In the genomic region with DNA sequence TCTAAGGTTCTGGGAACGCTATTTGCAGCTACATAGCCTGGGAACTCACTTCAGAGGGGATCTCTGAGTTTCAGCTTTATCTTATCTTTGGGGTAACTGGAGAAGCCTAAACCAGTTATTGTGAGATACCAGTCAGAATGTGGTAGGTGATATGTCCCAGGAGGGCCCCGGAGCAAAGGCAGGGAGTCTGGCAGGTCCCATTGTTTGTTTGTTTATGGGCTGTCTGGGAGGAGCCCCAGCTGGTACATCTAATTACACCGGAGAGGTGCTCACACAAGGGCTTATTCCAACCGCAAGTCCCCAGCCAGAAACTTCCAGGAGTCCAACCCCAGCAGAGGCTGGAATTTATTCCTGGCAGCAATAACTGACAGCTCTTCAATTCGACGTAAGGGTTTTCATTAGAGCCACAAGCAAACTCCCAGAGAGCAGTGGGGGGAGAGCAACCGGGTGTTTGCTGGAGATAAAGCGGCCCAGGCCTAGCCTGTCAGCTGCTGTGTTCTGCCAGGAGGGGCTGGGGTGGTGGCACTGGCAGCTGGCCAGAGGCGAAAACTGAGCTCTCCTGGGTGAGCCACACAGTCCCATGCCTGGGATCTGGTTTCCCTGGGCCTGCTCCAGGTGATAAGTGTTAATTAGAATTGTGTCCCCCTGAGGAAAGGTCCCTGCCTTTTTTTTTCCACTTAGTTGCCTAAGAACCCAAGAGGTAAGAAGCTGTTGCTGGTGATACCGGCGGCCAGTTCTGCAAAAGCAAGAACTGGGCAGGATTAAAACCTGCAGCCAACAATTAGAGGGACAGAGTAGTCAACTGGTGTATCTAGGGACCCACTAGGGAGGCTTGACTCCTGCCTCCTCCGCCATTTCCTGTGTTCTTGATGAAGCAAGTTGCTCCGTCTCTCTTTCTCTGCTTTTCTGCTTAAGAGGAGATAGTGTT, we compare ENCODE assay signal across 8 mouse cellular contexts.
DNase-seq lines count a peak whose midpoint lies in the region; ATAC-seq lines count a peak whose summit lies in the region.

No protein-coding gene starts in this region.

- H3K27ac ChIP-seq in kidney, embryonic 14.5 days (ENCODE audit: low read depth, low read length) = no peak overlapping the region; the same call in 1 of the 2 replicates
- peak overlapping the region; percentile 74 for H3K27ac ChIP-seq in embryonic facial prominence, embryonic 12.5 days
- H3K27ac ChIP-seq in heart, embryonic 10.5 days = peak overlapping the region; percentile 88
- no peak overlapping the region; the same call in 1 of the 2 replicates for H3K27ac ChIP-seq in stomach, embryonic 14.5 days (ENCODE audit: low read length)

- no peaks in the 10 kb centered on the region for H3K36me3 ChIP-seq in kidney, embryonic 14.5 days (ENCODE audit: control insufficient read depth, insufficient read depth, low read length)
- H3K36me3 ChIP-seq in embryonic facial prominence, embryonic 12.5 days = no peaks in the 10 kb centered on the region
- H3K36me3 ChIP-seq in heart, embryonic 10.5 days = no peaks in the 10 kb centered on the region
- no peaks in the 10 kb centered on the region for H3K36me3 ChIP-seq in stomach, embryonic 14.5 days (ENCODE audit: control insufficient read depth, insufficient read depth, low read length)

- WGBS in kidney, embryonic 14.5 days = 27% methylated on average over 13 of the region's 13 CpGs
- 25% methylated on average over 13 of the region's 13 CpGs for WGBS in embryonic facial prominence, embryonic 12.5 days
- WGBS in heart, embryonic 10.5 days = 8% methylated on average over 13 of the region's 13 CpGs
- 27% methylated on average over 13 of the region's 13 CpGs for WGBS in stomach, embryonic 14.5 days

- H3K4me1 ChIP-seq in kidney, embryonic 14.5 days (ENCODE audit: control insufficient read depth, insufficient read depth, low read length) = peaks cover 21% of the 10 kb centered on the region
- H3K4me1 ChIP-seq in embryonic facial prominence, embryonic 12.5 days = peaks cover 21% of the 10 kb centered on the region
- peaks cover 57% of the 10 kb centered on the region for H3K4me1 ChIP-seq in heart, embryonic 10.5 days
- H3K4me1 ChIP-seq in stomach, embryonic 14.5 days (ENCODE audit: control insufficient read depth, insufficient read depth, low read length) = peaks cover 9% of the 10 kb centered on the region; the same call in 1 of the 2 replicates

- H3K27me3 ChIP-seq in kidney, embryonic 14.5 days (ENCODE audit: control insufficient read depth, insufficient read depth, low read length) = no peaks in the 10 kb centered on the region
- no peaks in the 10 kb centered on the region for H3K27me3 ChIP-seq in embryonic facial prominence, embryonic 12.5 days
- H3K27me3 ChIP-seq in heart, embryonic 10.5 days (ENCODE audit: insufficient read depth, poor library complexity, severe bottlenecking) = no peaks in the 10 kb centered on the region
- no peaks in the 10 kb centered on the region for H3K27me3 ChIP-seq in stomach, embryonic 14.5 days (ENCODE audit: control insufficient read depth, insufficient read depth, low read length)

- DNase-seq in kidney, adult 18-20 months = no peak
- peak; percentile 97 for DNase-seq in heart, embryonic 10.5 days (ENCODE audit: low spot score)
- DNase-seq in kidney, postnatal 14 days = peak; percentile 44
- DNase-seq in layer of hippocampus, adult 18-20 months (ENCODE audit: low spot score in 2 of 2) = no peak

- H3K4me3 ChIP-seq in kidney, embryonic 14.5 days (ENCODE audit: low read length) = no peak overlapping the region
- no peak overlapping the region for H3K4me3 ChIP-seq in embryonic facial prominence, embryonic 12.5 days
- H3K4me3 ChIP-seq in heart, embryonic 10.5 days = peak overlapping the region; percentile 28
- no peak overlapping the region for H3K4me3 ChIP-seq in stomach, embryonic 14.5 days (ENCODE audit: low read depth, low read length)

- no peak overlapping the region for H3K9ac ChIP-seq in kidney, embryonic 14.5 days (ENCODE audit: low read depth, low read length)
- 0 out of 2 replicates have a peak overlapping the region, but pooled peaks have one; percentile 5 for H3K9ac ChIP-seq in embryonic facial prominence, embryonic 12.5 days
- no peak overlapping the region for H3K9ac ChIP-seq in stomach, embryonic 14.5 days (replicated peaks; ENCODE audit: low read depth, low read length)

- peak; percentile 82 for ATAC-seq in kidney, embryonic 14.5 days (ENCODE audit: low FRiP score, low TSS enrichment)
- peak; percentile 93 for ATAC-seq in embryonic facial prominence, embryonic 12.5 days (ENCODE audit: insufficient number of reproducible peaks, insufficient read depth, low FRiP score, low TSS enrichment)
- ATAC-seq in megakaryocyte, adult 5-6 weeks (ENCODE audit: poor library complexity, severe bottlenecking) = peak; percentile 68
- ATAC-seq in stomach, embryonic 14.5 days (ENCODE audit: insufficient number of reproducible peaks, insufficient read depth, low FRiP score, low read depth) = peak; percentile 93

- no peak overlapping the region for H3K4me2 ChIP-seq in kidney, embryonic 14.5 days (replicated peaks; ENCODE audit: low read depth, low read length)
- H3K4me2 ChIP-seq in embryonic facial prominence, embryonic 12.5 days (replicated peaks) = peak overlapping the region; percentile 1; the same call in 1 of the 2 replicates
- H3K4me2 ChIP-seq in stomach, embryonic 14.5 days (replicated peaks; ENCODE audit: low read depth, low read length) = no peak overlapping the region

- no peaks in the 10 kb centered on the region for H3K9me3 ChIP-seq in kidney, embryonic 14.5 days (ENCODE audit: control insufficient read depth, low read length)
- H3K9me3 ChIP-seq in embryonic facial prominence, embryonic 12.5 days = no peaks in the 10 kb centered on the region
- no peaks in the 10 kb centered on the region for H3K9me3 ChIP-seq in heart, embryonic 10.5 days
- H3K9me3 ChIP-seq in stomach, embryonic 14.5 days (ENCODE audit: control insufficient read depth, low read depth, low read length) = no peaks in the 10 kb centered on the region

Comparison
In these comparisons a context has a peak if more than half of its experiments do, and no peak if none do; other contexts are left out.
1. DNase-seq: peak in heart, embryonic 10.5 days (single experiment) and kidney, postnatal 14 days (single experiment); none in kidney, adult 18-20 months (single experiment) and layer of hippocampus, adult 18-20 months (0 of 2).
2. H3K27ac ChIP-seq: peak in embryonic facial prominence, embryonic 12.5 days (single experiment) and heart, embryonic 10.5 days (single experiment); none in kidney, embryonic 14.5 days (single experiment) and stomach, embryonic 14.5 days (single experiment).
3. Peak in every context shown above with its lines, with median percentiles within 50 percentile points of each other: ATAC-seq.